Mouse (Mus musculus) brain, embryonic 14.5 days (tissue): ENCODE results near the gene Opn1sw.

Experiments used
- CTCF ChIP-seq: fragments of 200-500 bp; IDR thresholded peaks from 2 replicates; pipeline ENCODE4 v1.5.1; 2012; ENCODE audit warnings: inconsistent platforms, mild to moderate bottlenecking, moderate library complexity, borderline replicate concordance; ENCODE audit not compliant: insufficient read depth, insufficient read length; ENCODE audit errors: extremely low read depth
- POLR2A ChIP-seq: fragments of 200-500 bp; IDR thresholded peaks from 2 replicates; pipeline ENCODE4 v1.6.1; 2012; ENCODE audit warnings: mild to moderate bottlenecking, inconsistent platforms, borderline replicate concordance; ENCODE audit not compliant: poor library complexity, insufficient read depth, insufficient read length, severe bottlenecking; ENCODE audit errors: extremely low read depth

- TF ChIP-seq CTCF (peak; percentile 16; the same call in 1 of the 2 replicates), POLR2A (no peak)
Measured at GRCm38 (mm10) chr6:29430681-29431420, 42.6 kb upstream of the Opn1sw start.
